Mouse (Mus musculus) neutrophil, adult 65 days (primary cell): Measurements from ENCODE around the gene Cntfr. TPM values are rescaled to one million over a fixed set of nuclear protein-coding genes. Genes with fewer than 3 reads are reported as not detected.

ENCODE experiments used
- total RNA-seq: library from RNA; stranded (reverse); gene quantifications from 2 replicates; pipeline ENCODE4 v1.2.4, GENCODE M21; 2023

Gene Cntfr
- not detected in 2 replicates for total RNA-seq

GRCm38 (mm10) chr4:41696930-41697841, at the start of gene Cntfr:
Cntfr (minus strand) TSS chr4:41697089.

DNA sequence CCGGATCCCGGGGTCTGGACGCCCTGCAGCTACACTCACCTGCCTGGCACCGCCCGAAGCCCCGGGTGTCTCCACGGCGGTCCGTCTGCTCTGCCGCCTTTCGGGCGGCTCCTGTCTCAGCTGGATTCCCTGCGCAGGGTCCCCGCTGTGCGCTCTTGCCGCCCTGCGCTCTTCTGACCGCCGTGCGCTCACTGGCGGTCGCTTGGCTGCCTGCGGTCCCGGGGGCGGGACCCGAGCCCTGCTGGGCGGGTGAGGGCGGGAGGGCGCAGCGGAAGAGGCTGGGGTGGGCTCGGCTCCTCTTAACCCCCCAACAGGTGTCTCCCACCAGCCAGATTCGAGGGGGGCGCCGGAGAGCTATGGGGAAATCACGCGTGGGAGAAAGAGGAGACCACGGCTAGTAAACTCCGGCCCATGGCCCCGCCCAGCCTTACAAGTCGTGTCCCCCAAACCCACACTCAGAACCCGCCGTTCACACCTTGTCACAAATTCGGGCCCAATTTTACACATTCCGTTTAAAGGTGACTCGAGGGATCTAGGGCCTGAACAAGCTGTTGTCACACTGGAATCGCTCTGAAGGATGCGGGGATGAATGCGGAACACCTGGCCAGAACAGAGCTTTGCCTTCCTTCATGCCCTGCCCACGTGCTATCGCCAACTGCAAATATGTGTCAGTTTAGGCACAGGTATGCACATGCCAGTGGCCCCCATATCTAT, 34.3 kb upstream of the Cntfr start, which contains the start of gene Arid3c:
Gene Arid3c, minus strand, starts transcription at position 91 of the 714 bp plus-strand sequence.

GRCm38 (mm10) chr4:41722918-41723351, 26.0 kb upstream of the Cntfr start, which contains the start of gene Dctn3:
Dctn3 (minus strand) TSS chr4:41723170.

DNA sequence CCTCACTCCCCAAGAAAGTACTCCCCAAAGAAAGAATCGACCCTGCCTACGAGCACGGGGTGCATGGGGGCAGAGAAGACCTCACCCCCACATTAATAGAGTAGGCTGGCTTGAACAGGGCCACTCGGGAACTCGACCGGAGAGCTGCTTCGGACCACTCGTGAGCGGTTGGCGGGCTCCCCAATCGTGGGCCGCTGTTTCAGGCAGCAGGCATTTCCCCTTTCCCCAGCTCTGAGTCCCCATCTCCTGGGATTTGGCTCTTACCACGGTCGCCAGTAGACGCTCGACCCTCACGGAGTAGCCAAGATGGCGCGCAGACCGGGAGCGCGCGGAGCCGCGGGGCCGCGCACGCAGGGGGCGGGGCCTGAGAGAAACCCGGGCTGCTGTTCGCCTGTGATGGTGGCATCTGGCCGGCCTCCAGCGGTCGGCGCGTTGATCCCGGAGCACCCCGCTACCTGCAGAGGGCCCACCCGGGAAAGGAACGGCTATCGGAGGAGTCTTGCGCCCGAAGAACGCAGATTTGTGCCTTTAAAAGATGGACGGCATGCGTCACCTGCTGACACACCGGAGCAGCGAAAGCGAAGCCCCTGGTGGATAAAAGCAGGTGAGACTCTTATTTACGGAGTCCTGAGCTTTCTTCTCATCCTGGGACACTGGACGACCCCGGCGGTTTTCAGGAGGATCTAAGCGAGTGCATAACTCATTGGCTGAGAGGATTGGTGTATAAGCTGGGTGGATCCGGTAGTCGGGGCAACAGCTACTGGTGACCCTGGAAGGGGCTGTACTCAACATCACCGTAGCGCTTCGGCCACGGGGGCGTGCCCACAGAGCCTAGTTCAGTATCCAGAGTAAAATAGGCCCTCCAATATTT, 16.5 kb upstream of the Cntfr start, which contains the start of gene Rpp25l:
Gene Rpp25l, minus strand, starts transcription at position 338 of the 871 bp plus-strand sequence.

GRCm38 (mm10) chr4:41699783-41700182, 2.9 kb upstream of the Cntfr start, which contains the start of gene Il11ra1:
Il11ra1 (plus strand) TSS chr4:41699989.

GRCm38 (mm10) chr4:41639913-41640507, 56.9 kb downstream of the Cntfr start, which contains the start of gene Enho:
Enho (minus strand) TSS chr4:41640324.

Other genes with a start within 250 kb of the Cntfr start
- 5.8 and 10.5 TPM in 2 replicates for gene Kif24, start 232.2 kb downstream of the Cntfr start, total RNA-seq
- gene Nudt2, start 231.9 kb downstream of the Cntfr start, total RNA-seq: 2.3 and 3.4 TPM in 2 replicates
- not detected in 2 replicates for gene AI464131, start 194.0 kb downstream of the Cntfr start, total RNA-seq
- gene 1110017D15Rik, start 179.8 kb downstream of the Cntfr start, total RNA-seq: not detected in 2 replicates
- gene Fam219a, start 127.6 kb downstream of the Cntfr start, total RNA-seq: 17.4 and 22.1 TPM in 2 replicates
- not detected in 2 replicates for gene Dnaic1, start 127.3 kb downstream of the Cntfr start, total RNA-seq
- not detected in 2 replicates for gene Enho, start 56.8 kb downstream of the Cntfr start, total RNA-seq
- 9.6 and 15.2 TPM in 2 replicates for gene Il11ra1, start 2.9 kb upstream of the Cntfr start, total RNA-seq
- 22.3 and 23.9 TPM in 2 replicates for gene Rpp25l, start 16.4 kb upstream of the Cntfr start, total RNA-seq
- 72.9 and 108 TPM in 2 replicates for gene Dctn3, start 26.1 kb upstream of the Cntfr start, total RNA-seq
- gene Arid3c, start 34.1 kb upstream of the Cntfr start, total RNA-seq: not detected in 2 replicates
- gene Galt, start 58.1 kb upstream of the Cntfr start, total RNA-seq: 20.3 and 28.6 TPM in 2 replicates
- 11.6 and 15.2 TPM in 2 replicates for gene Sigmar1, start 59.1 kb upstream of the Cntfr start, total RNA-seq
- gene Ccl27a, start 77.2 kb upstream of the Cntfr start, total RNA-seq: 0.98 and 1.2 TPM in 2 replicates
- gene Gm21541, start 206.5 kb upstream of the Cntfr start, total RNA-seq: not detected in 2 replicates
- 4.2 TPM in 1 of 2 replicates, not detected in the other for gene Gm20878, start 244.5 kb upstream of the Cntfr start, total RNA-seq